Mouse (Mus musculus): ENCODE results near the gene Vmn1r235. TPM values are rescaled to one million over a fixed set of nuclear protein-coding genes. Genes with fewer than 3 reads are reported as not detected.

Vmn1r235 gene
- polyA plus RNA-seq, 1 experiment: not detected

DNA sequence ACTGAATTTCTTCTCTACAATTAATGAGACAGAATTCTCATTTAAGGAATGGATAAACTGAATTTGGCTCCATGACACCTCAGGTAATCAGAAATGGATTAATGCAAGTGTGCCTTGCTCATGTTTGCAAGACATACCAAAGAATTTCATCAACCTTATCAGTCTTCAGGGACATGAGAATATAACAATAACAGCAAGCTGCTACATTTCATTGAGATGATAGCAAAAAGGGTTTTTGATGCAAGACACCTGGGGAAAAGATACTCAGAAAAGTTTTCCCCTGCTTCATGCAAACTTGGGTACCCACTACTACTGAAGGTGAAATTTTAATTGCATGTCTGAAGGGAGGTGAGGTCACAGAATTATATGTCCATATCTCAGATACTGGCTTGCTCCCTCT, 55.4 kb downstream of the Vmn1r235 start, which contains the start of gene Vmn1r237:
Gene Vmn1r237, plus strand, starts transcription at position 301 of the 400 bp plus-strand sequence.
- TF ChIP-seq POLR2A (IDR thresholded peaks at IDR 0.05; ENCODE audit: low read depth, low read length) (no peak), CTCF (IDR thresholded peaks at IDR 0.05; ENCODE audit: extremely low read depth, insufficient read length, insufficient replicate concordance, low read depth, low read length) (no peak)
- Histone ChIP-seq H3K36me3 (ENCODE audit: control insufficient read depth, insufficient read depth, low read length) (no peaks in the 10 kb centered on the region), H3K4me1 (ENCODE audit: control insufficient read depth, insufficient read depth, insufficient read length, low read length) (no peaks in the 10 kb centered on the region), H3K4me3 (ENCODE audit: low read depth, low read length) (no peak within 1 kb of the TSS), H3K27me3 (ENCODE audit: control insufficient read depth, insufficient read depth, low read length) (no peaks in the 10 kb centered on the region), H3K27ac (ENCODE audit: insufficient read depth, low read depth, low read length) (no peak within 1 kb of the TSS)

Other genes with a start within 250 kb of the Vmn1r235 start
- 0.33 and 0.89 TPM in 2 replicates for gene Zfp160, start 247.5 kb upstream of the Vmn1r235 start, polyA plus RNA-seq (2012; rRNA removed)
- gene Vmn1r234, start 30.3 kb upstream of the Vmn1r235 start, polyA plus RNA-seq (2012; rRNA removed): not detected in 2 replicates
- not detected in 2 replicates for gene Vmn1r236, start 26.5 kb downstream of the Vmn1r235 start, polyA plus RNA-seq (2012; rRNA removed)
- gene Vmn1r237, start 55.5 kb downstream of the Vmn1r235 start, polyA plus RNA-seq (2012; rRNA removed): not detected in 2 replicates
- gene Zfp677, start 127.3 kb downstream of the Vmn1r235 start, polyA plus RNA-seq (2012; rRNA removed): 0.11 TPM in 1 of 2 replicates, not detected in the other
- gene Zfp54, start 166.8 kb downstream of the Vmn1r235 start, polyA plus RNA-seq (2012; rRNA removed): 0.20 TPM in 1 of 2 replicates, not detected in the other
- 0.08 and 0.15 TPM in 2 replicates for gene Zfp51, start 194.0 kb downstream of the Vmn1r235 start, polyA plus RNA-seq (2012; rRNA removed)
- 2.5 and 2.6 TPM in 2 replicates for gene Zfp53, start 232.6 kb downstream of the Vmn1r235 start, polyA plus RNA-seq (2012; rRNA removed)

Measured in small intestine, adult 2 months (tissue).